Mouse (Mus musculus): ENCODE measurements around the gene Nfkb2. TPM values are rescaled to one million over a fixed set of nuclear protein-coding genes. Genes with fewer than 3 reads are reported as not detected.

Gene Nfkb2
- polyA plus RNA-seq, 1 experiment: 2.8 TPM

GRCm38 (mm10) chr19:46308303-46308702, 4.2 kb downstream of the Nfkb2 start:
- TF ChIP-seq CTCF (IDR thresholded peaks at IDR 0.05; ENCODE audit: extremely low read depth, insufficient read depth, low read length): no peak
- TF ChIP-seq POLR2A (IDR thresholded peaks at IDR 0.05; ENCODE audit: extremely low read depth, insufficient read depth, low read length): no peak
- no peak overlapping the region; the same call in 1 of the 2 replicates for H3K4me3 ChIP-seq (ENCODE audit: insufficient read depth, low read length)
- no peak overlapping the region for H3K27ac ChIP-seq (ENCODE audit: insufficient read depth, low read length)
- H3K4me1 ChIP-seq (ENCODE audit: control insufficient read depth, insufficient read depth, low read length): no peaks in the 10 kb centered on the region

GRCm38 (mm10) chr19:46308706-46309435, 4.8 kb downstream of the Nfkb2 start:
- H3K27ac ChIP-seq (ENCODE audit: insufficient read depth, low read length): no peak overlapping the region
- H3K4me3 ChIP-seq (ENCODE audit: insufficient read depth, low read length): peak overlapping the region; percentile 38
- no peaks in the 10 kb centered on the region for H3K4me1 ChIP-seq (ENCODE audit: control insufficient read depth, insufficient read depth, low read length)
- TF ChIP-seq CTCF (IDR thresholded peaks at IDR 0.05; ENCODE audit: extremely low read depth, insufficient read depth, low read length): peak; percentile 92
- TF ChIP-seq POLR2A (IDR thresholded peaks at IDR 0.05; ENCODE audit: extremely low read depth, insufficient read depth, low read length): peak; percentile 29; the same call in 1 of the 2 replicates

GRCm38 (mm10) chr19:46309651-46310305, 5.7 kb downstream of the Nfkb2 start:
- TF ChIP-seq CTCF (IDR thresholded peaks at IDR 0.05; ENCODE audit: extremely low read depth, insufficient read depth, low read length) (no peak), POLR2A (IDR thresholded peaks at IDR 0.05; ENCODE audit: extremely low read depth, insufficient read depth, low read length) (no peak)
- Histone ChIP-seq H3K4me1 (ENCODE audit: control insufficient read depth, insufficient read depth, low read length) (no peaks in the 10 kb centered on the region), H3K27ac (ENCODE audit: insufficient read depth, low read length) (no peak overlapping the region), H3K4me3 (ENCODE audit: insufficient read depth, low read length) (no peak overlapping the region; the same call in 1 of the 2 replicates)

GRCm38 (mm10) chr19:46310312-46310865, 6.3 kb downstream of the Nfkb2 start:
- H3K27ac ChIP-seq (ENCODE audit: insufficient read depth, low read length): no peak overlapping the region
- no peak overlapping the region for H3K4me3 ChIP-seq (ENCODE audit: insufficient read depth, low read length)
- H3K4me1 ChIP-seq (ENCODE audit: control insufficient read depth, insufficient read depth, low read length): peaks cover under 1% of the 10 kb centered on the region; the same call in 1 of the 2 replicates
- TF ChIP-seq CTCF (IDR thresholded peaks at IDR 0.05; ENCODE audit: extremely low read depth, insufficient read depth, low read length) (no peak), POLR2A (IDR thresholded peaks at IDR 0.05; ENCODE audit: extremely low read depth, insufficient read depth, low read length) (no peak)

GRCm38 (mm10) chr19:46311341-46311740, 7.2 kb downstream of the Nfkb2 start:
- Histone ChIP-seq H3K27ac (ENCODE audit: insufficient read depth, low read length) (no peak overlapping the region), H3K4me3 (ENCODE audit: insufficient read depth, low read length) (no peak overlapping the region), H3K4me1 (ENCODE audit: control insufficient read depth, insufficient read depth, low read length) (peaks cover 1% of the 10 kb centered on the region; the same call in 1 of the 2 replicates)
- TF ChIP-seq POLR2A (IDR thresholded peaks at IDR 0.05; ENCODE audit: extremely low read depth, insufficient read depth, low read length): no peak
- TF ChIP-seq CTCF (IDR thresholded peaks at IDR 0.05; ENCODE audit: extremely low read depth, insufficient read depth, low read length): no peak

GRCm38 (mm10) chr19:46312566-46312965, 8.4 kb downstream of the Nfkb2 start:
- TF ChIP-seq POLR2A (IDR thresholded peaks at IDR 0.05; ENCODE audit: extremely low read depth, insufficient read depth, low read length) (no peak), CTCF (IDR thresholded peaks at IDR 0.05; ENCODE audit: extremely low read depth, insufficient read depth, low read length) (no peak)
- Histone ChIP-seq H3K4me3 (ENCODE audit: insufficient read depth, low read length) (no peak overlapping the region), H3K4me1 (ENCODE audit: control insufficient read depth, insufficient read depth, low read length) (peaks cover 1% of the 10 kb centered on the region; the same call in 1 of the 2 replicates), H3K27ac (ENCODE audit: insufficient read depth, low read length) (no peak overlapping the region)

- Histone ChIP-seq H3K4me3 (ENCODE audit: insufficient read depth, low read length) (no peak overlapping the region), H3K4me1 (ENCODE audit: control insufficient read depth, insufficient read depth, low read length) (peaks cover 1% of the 10 kb centered on the region; the same call in 1 of the 2 replicates), H3K27ac (ENCODE audit: insufficient read depth, low read length) (no peak overlapping the region)
- TF ChIP-seq CTCF (IDR thresholded peaks at IDR 0.05; ENCODE audit: extremely low read depth, insufficient read depth, low read length) (no peak), POLR2A (IDR thresholded peaks at IDR 0.05; ENCODE audit: extremely low read depth, insufficient read depth, low read length) (no peak)
Measured at GRCm38 (mm10) chr19:46313116-46313515, 9.0 kb downstream of the Nfkb2 start.

GRCm38 (mm10) chr19:46313591-46313990, 9.5 kb downstream of the Nfkb2 start:
- no peak overlapping the region for H3K4me3 ChIP-seq (ENCODE audit: insufficient read depth, low read length)
- no peak overlapping the region for H3K27ac ChIP-seq (ENCODE audit: insufficient read depth, low read length)
- TF ChIP-seq POLR2A (IDR thresholded peaks at IDR 0.05; ENCODE audit: extremely low read depth, insufficient read depth, low read length) (no peak), CTCF (IDR thresholded peaks at IDR 0.05; ENCODE audit: extremely low read depth, insufficient read depth, low read length) (no peak)
- peaks cover 1% of the 10 kb centered on the region; the same call in 1 of the 2 replicates for H3K4me1 ChIP-seq (ENCODE audit: control insufficient read depth, insufficient read depth, low read length)

GRCm38 (mm10) chr19:46314151-46314601, 10.1 kb downstream of the Nfkb2 start:
- TF ChIP-seq CTCF (IDR thresholded peaks at IDR 0.05; ENCODE audit: extremely low read depth, insufficient read depth, low read length): no peak
- no peak for TF ChIP-seq POLR2A (IDR thresholded peaks at IDR 0.05; ENCODE audit: extremely low read depth, insufficient read depth, low read length)
- no peak overlapping the region for H3K27ac ChIP-seq (ENCODE audit: insufficient read depth, low read length)
- peaks cover 1% of the 10 kb centered on the region; the same call in 1 of the 2 replicates for H3K4me1 ChIP-seq (ENCODE audit: control insufficient read depth, insufficient read depth, low read length)
- H3K4me3 ChIP-seq (ENCODE audit: insufficient read depth, low read length): no peak overlapping the region

Data from cortical plate, adult 2 months (tissue).